32 mouse cellular contexts compared by ENCODE assay signal in genomic region chr13:94550037-94550436, GRCm38 (mm10).
DNase-seq lines count a peak whose midpoint lies in the region; ATAC-seq and TF ChIP-seq lines count a peak whose summit lies in the region.
"Had no signal": no experiment of that assay in that cellular context is flagged by ENCODE, and none has a peak within 500 bp of the region (broad histone marks: within the 10 kb centered on the region; RNA-seq: fewer than 3 reads in every experiment).

No protein-coding gene starts in this region.

- WGBS in embryonic facial prominence, embryonic 14.5 days: 37% methylated on average over 4 of the region's 4 CpGs
- 78% methylated on average over 4 of the region's 4 CpGs for WGBS in embryonic facial prominence, embryonic 10.5 days
- WGBS in lung, embryonic 16.5 days: 25% methylated on average over 4 of the region's 4 CpGs
- whole genome bisulfite sequencing in forebrain, postnatal 0 days: 15% methylated on average over 4 of the region's 4 CpGs

- no peaks in the 10 kb centered on the region for H3K27me3 ChIP-seq in embryonic facial prominence, embryonic 14.5 days (replicated peaks; ENCODE audit: control insufficient read depth, insufficient read depth, low read length)
- no peaks in the 10 kb centered on the region; the same call in 1 of the 2 replicates for H3K27me3 ChIP-seq in embryonic facial prominence, embryonic 10.5 days (replicated peaks; ENCODE audit: low read depth, poor library complexity, severe bottlenecking)
- no peaks in the 10 kb centered on the region for H3K27me3 ChIP-seq in lung, embryonic 16.5 days (ENCODE audit: control insufficient read depth, insufficient read depth, low read depth, low read length)
- no peaks in the 10 kb centered on the region for H3K27me3 ChIP-seq in forebrain, postnatal 0 days (ENCODE audit: insufficient read depth, low read length)
- H3K27me3 ChIP-seq: embryonic facial prominence, embryonic 13.5 days; kidney, embryonic 15.5 days; liver, embryonic 13.5 days; Patski had no signal

- H3K36me3 ChIP-seq in embryonic facial prominence, embryonic 14.5 days (ENCODE audit: control insufficient read depth, insufficient read depth, low read length): no peaks in the 10 kb centered on the region; the same call in none of the 2 replicates
- peaks cover 13% of the 10 kb centered on the region for H3K36me3 ChIP-seq in embryonic facial prominence, embryonic 10.5 days (replicated peaks)
- H3K36me3 ChIP-seq in lung, embryonic 16.5 days (ENCODE audit: control insufficient read depth, insufficient read depth, low read length): no peaks in the 10 kb centered on the region
- no peaks in the 10 kb centered on the region for H3K36me3 ChIP-seq in forebrain, postnatal 0 days (ENCODE audit: insufficient read depth)
- H3K36me3 ChIP-seq: midbrain, embryonic 15.5 days had no signal

- no peak overlapping the region for H3K4me3 ChIP-seq in embryonic facial prominence, embryonic 14.5 days (ENCODE audit: low read depth, low read length)
- H3K4me3 ChIP-seq in embryonic facial prominence, embryonic 10.5 days: no peak overlapping the region
- H3K4me3 ChIP-seq in lung, embryonic 16.5 days (ENCODE audit: low read length): no peak overlapping the region
- H3K4me3 ChIP-seq in forebrain, postnatal 0 days (ENCODE audit: low read depth, low read length): no peak overlapping the region
- H3K4me3 ChIP-seq: embryonic facial prominence, embryonic 13.5 days; erythroblast, embryonic 14.5 days; hindbrain, embryonic 10.5 days; hindbrain, embryonic 15.5 days; kidney, embryonic 15.5 days; limb, embryonic 13.5 days; liver, embryonic 13.5 days; midbrain, embryonic 10.5 days; midbrain, embryonic 15.5 days had no signal

- TF ChIP-seq CTCF in forebrain, postnatal 0 days (IDR thresholded peaks at IDR 0.05; ENCODE audit: low read depth): no peak

- no peaks in the 10 kb centered on the region for H3K4me1 ChIP-seq in embryonic facial prominence, embryonic 14.5 days (ENCODE audit: control insufficient read depth, insufficient read depth, low read length)
- H3K4me1 ChIP-seq in embryonic facial prominence, embryonic 10.5 days: peaks cover 24% of the 10 kb centered on the region
- H3K4me1 ChIP-seq in lung, embryonic 16.5 days (replicated peaks; ENCODE audit: control insufficient read depth, insufficient read depth, low read length): peaks cover 12% of the 10 kb centered on the region
- peaks cover 9% of the 10 kb centered on the region; the same call in 1 of the 2 replicates for H3K4me1 ChIP-seq in forebrain, postnatal 0 days (ENCODE audit: insufficient read depth)
- H3K4me1 ChIP-seq: kidney, embryonic 15.5 days; liver, embryonic 13.5 days had no signal

- no peak overlapping the region for H3K9ac ChIP-seq in embryonic facial prominence, embryonic 14.5 days (ENCODE audit: low read depth, low read length)
- H3K9ac ChIP-seq in lung, embryonic 16.5 days (ENCODE audit: low read length): no peak overlapping the region
- no peak overlapping the region for H3K9ac ChIP-seq in forebrain, postnatal 0 days
- H3K9ac ChIP-seq: embryonic facial prominence, embryonic 13.5 days; hindbrain, embryonic 15.5 days; kidney, embryonic 15.5 days; limb, embryonic 13.5 days; liver, embryonic 13.5 days; midbrain, embryonic 15.5 days had no signal

- no peak overlapping the region for H3K27ac ChIP-seq in embryonic facial prominence, embryonic 14.5 days (replicated peaks; ENCODE audit: low read depth, low read length)
- H3K27ac ChIP-seq in embryonic facial prominence, embryonic 10.5 days (replicated peaks): no peak overlapping the region
- H3K27ac ChIP-seq in lung, embryonic 16.5 days (ENCODE audit: low read length): no peak overlapping the region
- H3K27ac ChIP-seq in forebrain, postnatal 0 days (ENCODE audit: low read depth, low read length): no peak overlapping the region
- H3K27ac ChIP-seq: embryonic facial prominence, embryonic 13.5 days; hindbrain, embryonic 10.5 days; hindbrain, embryonic 15.5 days; kidney, embryonic 15.5 days; limb, embryonic 13.5 days; liver, embryonic 13.5 days; midbrain, embryonic 10.5 days; midbrain, embryonic 15.5 days had no signal

- peak; percentile 69 for DNase-seq in embryonic facial prominence, embryonic 14.5 days (ENCODE audit: low spot score)
- no peak for DNase-seq in embryonic facial prominence, embryonic 10.5 days (ENCODE audit: low spot score)
- peak; percentile 29 for DNase-seq in kidney, postnatal 10 days
- no peak for DNase-seq in kidney, postnatal 36 days
- no peak for DNase-seq in lung, postnatal 10 days
- no peak for DNase-seq in forebrain, postnatal 0 days
- no peak for DNase-seq in thymus, postnatal 4 days
- DNase-seq: adrenal gland, postnatal 10 days; cerebellum, adult 11-12 months; cerebellum, adult 9-11 months; embryo, embryonic 11 days; gastrocnemius, postnatal 14 days; heart, postnatal 14 days; kidney, adult 11 months; layer of hippocampus, adult 9-11 months; liver, embryonic 13.5 days; lung, adult 18-20 months; right cerebral cortex, postnatal 25 days; thymus, adult 18-20 months; thymus, postnatal 25 days had no signal

- no peak overlapping the region for H3K4me2 ChIP-seq in embryonic facial prominence, embryonic 14.5 days (ENCODE audit: low read depth, low read length)
- H3K4me2 ChIP-seq in lung, embryonic 16.5 days (ENCODE audit: low read depth, low read length): no peak overlapping the region
- H3K4me2 ChIP-seq in forebrain, postnatal 0 days (ENCODE audit: low read depth): no peak overlapping the region
- H3K4me2 ChIP-seq: embryonic facial prominence, embryonic 13.5 days; hindbrain, embryonic 15.5 days; kidney, embryonic 15.5 days; limb, embryonic 13.5 days; liver, embryonic 13.5 days; midbrain, embryonic 15.5 days had no signal

- ATAC-seq in embryonic facial prominence, embryonic 14.5 days (ENCODE audit: low read depth): peak; percentile 55; the same call in 1 of the 2 replicates
- peak; percentile 73; the same call in 1 of the 2 replicates for ATAC-seq in lung, embryonic 16.5 days (ENCODE audit: low read depth)
- peak; percentile 51 for ATAC-seq in forebrain, postnatal 0 days
- ATAC-seq: inflammation-experienced regulatory T-cells, adult 6 months; Patski had no signal

- H3K9me3 ChIP-seq in embryonic facial prominence, embryonic 14.5 days (ENCODE audit: control insufficient read depth, low read length): no peaks in the 10 kb centered on the region
- H3K9me3 ChIP-seq in embryonic facial prominence, embryonic 10.5 days: no peaks in the 10 kb centered on the region
- no peaks in the 10 kb centered on the region for H3K9me3 ChIP-seq in lung, embryonic 16.5 days (ENCODE audit: control insufficient read depth, low read length)
- H3K9me3 ChIP-seq in forebrain, postnatal 0 days (ENCODE audit: low read length): no peaks in the 10 kb centered on the region
- H3K9me3 ChIP-seq: embryonic facial prominence, embryonic 13.5 days; G1E; hindbrain, embryonic 10.5 days; hindbrain, embryonic 15.5 days; kidney, embryonic 15.5 days; limb, embryonic 13.5 days; liver, embryonic 13.5 days; midbrain, embryonic 10.5 days; midbrain, embryonic 15.5 days had no signal

Comparison
In these comparisons a context has a peak if more than half of its experiments do, and no peak if none do; other contexts are left out.
1. DNase-seq: peak in embryonic facial prominence, embryonic 14.5 days (single experiment) and kidney, postnatal 10 days (single experiment); none in embryonic facial prominence, embryonic 10.5 days (single experiment), kidney, postnatal 36 days (0 of 2), lung, postnatal 10 days (single experiment), forebrain, postnatal 0 days (single experiment) and thymus, postnatal 4 days (single experiment).
2. Peak in every context shown above with its lines, with median percentiles within 50 percentile points of each other: ATAC-seq.